1 mouse cellular context compared by ENCODE assay signal in the genomic region with DNA sequence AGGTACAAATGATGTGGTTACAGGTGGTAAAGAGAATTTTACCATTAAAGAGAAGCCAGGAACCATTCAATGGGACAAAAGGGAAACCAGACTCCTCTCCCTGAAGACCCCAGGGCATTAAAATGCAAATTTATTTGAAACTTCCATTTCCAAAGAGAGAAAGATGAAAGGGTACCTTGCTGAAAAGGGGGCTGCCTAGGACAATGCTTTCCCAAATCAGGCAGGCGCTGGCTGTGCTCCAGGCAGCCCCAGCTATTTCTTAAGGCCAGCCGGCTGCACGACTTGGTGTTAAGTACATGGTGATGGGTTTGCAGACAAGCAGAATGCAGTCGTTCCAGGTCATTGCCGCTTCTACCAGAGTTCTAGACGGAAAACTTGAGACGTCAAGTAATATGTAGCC.
TF ChIP-seq lines count a peak whose summit lies in the region.

No protein-coding gene starts in this region.

TF ChIP-seq in ES-E14, 5 proteins besides CTCF, POLR2A, EP300 and RAD21:
- TF ChIP-seq ZC3H11A (IDR thresholded peaks at IDR 0.05; ENCODE audit: borderline replicate concordance, low read depth, low read length) (no peak), CHD2 (IDR thresholded peaks at IDR 0.05; ENCODE audit: low read depth, low read length) (no peak), HCFC1 (IDR thresholded peaks at IDR 0.05; ENCODE audit: borderline replicate concordance, insufficient read depth, low read length) (no peak), ZNF384 (IDR thresholded peaks at IDR 0.05; ENCODE audit: low read depth, low read length) (no peak), MAFK (IDR thresholded peaks at IDR 0.05; ENCODE audit: insufficient read depth, low read depth, low read length) (no peak)
